Mouse (Mus musculus): ENCODE data around the gene Tfdp2. TPM values are rescaled to one million over a fixed set of nuclear protein-coding genes. Genes with fewer than 3 reads are reported as not detected.
"Not testable (repeated sequence)": the region's sequence is repeated elsewhere in the genome, so short reads cannot be mapped to it uniquely, and the experiment has no call there.

The Tfdp2 gene
- polyA plus RNA-seq, 1 experiment from 2014 or later = 64.5 TPM

DNA sequence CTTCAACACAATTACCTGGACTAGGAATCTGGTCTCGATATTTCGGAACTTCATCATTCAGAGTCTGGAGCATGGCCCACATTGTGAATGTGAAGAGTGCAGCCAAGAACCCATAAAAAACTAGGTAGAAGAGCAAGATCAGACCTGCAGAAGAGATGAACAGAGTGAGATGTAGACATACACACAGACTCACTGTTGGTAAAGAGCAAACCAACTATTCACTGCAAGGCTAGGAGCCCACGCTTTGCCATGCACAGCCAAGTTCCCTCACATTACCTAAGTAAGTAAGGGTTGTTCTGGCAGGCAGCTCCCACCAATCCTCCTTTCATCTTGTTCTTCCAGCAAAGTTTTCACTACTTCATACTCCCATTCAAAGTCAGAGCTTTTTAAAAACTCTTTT lies 149.7 kb downstream of the Tfdp2 start:
- H3K27ac ChIP-seq (ENCODE audit: low read depth, low read length) = no peak overlapping the region
- no peak overlapping the region for H3K4me3 ChIP-seq (ENCODE audit: low read length)
- WGBS = 98% methylated on average over 3 of the region's 3 CpGs
- H3K27me3 ChIP-seq (ENCODE audit: control insufficient read depth, insufficient read depth, low read length) = no peaks in the 10 kb centered on the region
- H3K36me3 ChIP-seq (ENCODE audit: control insufficient read depth, insufficient read depth, low read length) = peaks cover 37% of the 10 kb centered on the region
- no peak overlapping the region for H3K9ac ChIP-seq (ENCODE audit: low read depth, low read length)
- no peak for ATAC-seq (ENCODE audit: low FRiP score, low TSS enrichment)
- no peaks in the 10 kb centered on the region for H3K4me1 ChIP-seq (ENCODE audit: control insufficient read depth, insufficient read depth, low read length)
- H3K4me2 ChIP-seq (replicated peaks; ENCODE audit: low read depth, low read length) = no peak overlapping the region
- H3K9me3 ChIP-seq (ENCODE audit: control insufficient read depth, low read length) = no peaks in the 10 kb centered on the region

DNA sequence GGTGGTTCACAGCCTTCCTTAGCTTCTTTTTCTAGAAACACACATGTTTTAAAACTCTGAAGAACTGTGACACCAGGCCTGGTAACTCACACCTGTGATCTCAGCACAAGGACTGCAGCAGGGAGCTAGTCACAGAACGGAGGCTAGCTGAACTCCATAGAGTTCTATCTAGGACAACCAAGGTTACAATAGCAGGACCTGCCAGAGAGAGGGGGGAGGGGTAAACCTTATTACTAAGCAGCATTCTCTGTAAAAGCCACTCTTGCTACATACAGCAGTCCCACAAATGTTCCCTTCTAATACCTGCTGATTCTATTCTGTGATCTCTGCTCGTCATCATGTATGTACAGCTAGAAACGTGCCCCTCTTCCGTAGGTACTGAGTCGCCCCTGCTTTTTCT lies 152.8 kb downstream of the Tfdp2 start:
- Histone ChIP-seq H3K27ac (ENCODE audit: low read depth, low read length) (no peak overlapping the region), H3K27me3 (ENCODE audit: control insufficient read depth, insufficient read depth, low read length) (no peaks in the 10 kb centered on the region), H3K36me3 (ENCODE audit: control insufficient read depth, insufficient read depth, low read length) (peaks cover 13% of the 10 kb centered on the region; the same call in 1 of the 2 replicates), H3K9me3 (ENCODE audit: control insufficient read depth, low read length) (no peaks in the 10 kb centered on the region), H3K9ac (ENCODE audit: low read depth, low read length) (no peak overlapping the region), H3K4me1 (ENCODE audit: control insufficient read depth, insufficient read depth, low read length) (no peaks in the 10 kb centered on the region), H3K4me2 (replicated peaks; ENCODE audit: low read depth, low read length) (no peak overlapping the region), H3K4me3 (ENCODE audit: low read length) (no peak overlapping the region)
- WGBS = 91% methylated on average over 5 of the region's 5 CpGs
- ATAC-seq (ENCODE audit: low FRiP score, low TSS enrichment) = no peak

DNA sequence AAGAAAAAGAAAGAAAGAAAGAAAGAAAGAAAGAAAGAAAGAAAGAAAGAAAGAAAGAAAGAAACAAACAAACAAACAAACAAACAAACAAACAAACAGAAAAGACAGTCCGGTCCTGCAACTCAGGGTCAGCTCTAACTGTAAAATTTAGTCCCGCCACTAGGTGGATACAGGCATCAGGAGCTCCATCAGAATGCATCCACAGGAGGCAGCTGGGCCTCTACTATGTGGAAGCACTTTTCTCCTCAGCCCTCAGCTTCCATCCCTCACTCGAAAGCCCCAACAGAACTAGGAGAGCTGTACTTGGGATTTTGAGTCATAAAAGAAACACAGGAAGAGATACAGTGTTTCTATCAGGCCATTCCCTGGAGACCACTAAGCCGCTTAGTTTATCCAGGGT lies 153.9 kb downstream of the Tfdp2 start:
- no peak overlapping the region for H3K4me3 ChIP-seq (ENCODE audit: low read length)
- H3K27me3 ChIP-seq (ENCODE audit: control insufficient read depth, insufficient read depth, low read length) = no peaks in the 10 kb centered on the region
- H3K4me1 ChIP-seq (ENCODE audit: control insufficient read depth, insufficient read depth, low read length) = no peaks in the 10 kb centered on the region
- H3K9me3 ChIP-seq (ENCODE audit: control insufficient read depth, low read length) = no peaks in the 10 kb centered on the region
- H3K9ac ChIP-seq (ENCODE audit: low read depth, low read length) = no peak overlapping the region
- H3K27ac ChIP-seq (ENCODE audit: low read depth, low read length) = no peak overlapping the region
- no peak for ATAC-seq (ENCODE audit: low FRiP score, low TSS enrichment)
- H3K36me3 ChIP-seq (ENCODE audit: control insufficient read depth, insufficient read depth, low read length) = peaks cover 7% of the 10 kb centered on the region; the same call in 1 of the 2 replicates
- 32% methylated on average over 4 of the region's 4 CpGs for WGBS
- no peak overlapping the region for H3K4me2 ChIP-seq (replicated peaks; ENCODE audit: low read depth, low read length)

DNA sequence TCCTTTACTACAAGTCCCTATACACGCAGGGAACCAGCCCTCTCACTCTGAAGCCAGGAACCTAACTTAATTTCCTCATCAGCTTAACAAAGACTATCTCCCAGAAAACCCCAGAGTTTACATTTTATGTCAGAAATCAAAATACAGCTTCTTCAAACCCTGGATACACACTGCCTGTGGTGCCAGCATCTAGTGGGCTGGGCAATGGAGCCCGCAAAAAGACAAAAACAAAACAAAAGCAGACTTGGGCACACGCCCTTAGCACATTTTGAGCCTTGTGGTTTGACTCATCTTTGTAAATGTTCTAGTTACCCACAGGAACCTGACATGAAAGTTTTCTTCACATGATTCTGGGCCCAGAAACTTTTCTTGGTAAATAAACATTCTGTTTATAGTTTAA lies 154.4 kb downstream of the Tfdp2 start:
- no peak for ATAC-seq (ENCODE audit: low FRiP score, low TSS enrichment)
- Histone ChIP-seq H3K27me3 (ENCODE audit: control insufficient read depth, insufficient read depth, low read length) (no peaks in the 10 kb centered on the region), H3K9me3 (ENCODE audit: control insufficient read depth, low read length) (no peaks in the 10 kb centered on the region), H3K27ac (ENCODE audit: low read depth, low read length) (no peak overlapping the region), H3K36me3 (ENCODE audit: control insufficient read depth, insufficient read depth, low read length) (peaks cover 4% of the 10 kb centered on the region; the same call in 1 of the 2 replicates), H3K4me3 (ENCODE audit: low read length) (no peak overlapping the region), H3K9ac (ENCODE audit: low read depth, low read length) (no peak overlapping the region), H3K4me2 (replicated peaks; ENCODE audit: low read depth, low read length) (no peak overlapping the region), H3K4me1 (ENCODE audit: control insufficient read depth, insufficient read depth, low read length) (no peaks in the 10 kb centered on the region)
- 60% methylated on average over 3 of the region's 3 CpGs for WGBS

DNA sequence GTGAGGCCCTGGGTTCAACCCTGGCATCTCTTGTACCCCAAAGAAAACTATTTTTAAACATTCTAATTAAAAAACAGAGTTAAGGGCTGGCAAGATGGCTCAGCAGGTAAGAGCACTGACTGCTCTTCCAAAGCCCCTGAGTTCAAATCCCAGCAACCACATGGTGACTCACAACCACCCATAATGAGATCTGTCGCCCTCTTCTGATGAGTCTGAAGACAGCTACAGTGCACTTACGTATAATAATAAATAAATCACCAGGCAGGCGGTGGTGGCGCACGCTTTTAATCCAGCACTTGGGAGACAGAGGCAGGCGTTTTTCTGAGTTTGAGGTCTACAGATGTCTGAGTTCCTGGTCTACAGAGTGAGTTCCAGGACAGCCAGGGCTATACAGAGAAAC lies 155.7 kb downstream of the Tfdp2 start:
- H3K36me3 ChIP-seq (ENCODE audit: control insufficient read depth, insufficient read depth, low read length); H3K27me3 ChIP-seq (ENCODE audit: control insufficient read depth, insufficient read depth, low read length); H3K27ac ChIP-seq (ENCODE audit: low read depth, low read length); H3K4me1 ChIP-seq (ENCODE audit: control insufficient read depth, insufficient read depth, low read length); H3K9ac ChIP-seq (ENCODE audit: low read depth, low read length); H3K4me2 ChIP-seq (replicated peaks; ENCODE audit: low read depth, low read length); ATAC-seq (ENCODE audit: low FRiP score, low TSS enrichment); H3K9me3 ChIP-seq (ENCODE audit: control insufficient read depth, low read length); H3K4me3 ChIP-seq (ENCODE audit: low read length): not testable (repeated sequence)
- 93% methylated on average over 6 of the region's 6 CpGs for WGBS

DNA sequence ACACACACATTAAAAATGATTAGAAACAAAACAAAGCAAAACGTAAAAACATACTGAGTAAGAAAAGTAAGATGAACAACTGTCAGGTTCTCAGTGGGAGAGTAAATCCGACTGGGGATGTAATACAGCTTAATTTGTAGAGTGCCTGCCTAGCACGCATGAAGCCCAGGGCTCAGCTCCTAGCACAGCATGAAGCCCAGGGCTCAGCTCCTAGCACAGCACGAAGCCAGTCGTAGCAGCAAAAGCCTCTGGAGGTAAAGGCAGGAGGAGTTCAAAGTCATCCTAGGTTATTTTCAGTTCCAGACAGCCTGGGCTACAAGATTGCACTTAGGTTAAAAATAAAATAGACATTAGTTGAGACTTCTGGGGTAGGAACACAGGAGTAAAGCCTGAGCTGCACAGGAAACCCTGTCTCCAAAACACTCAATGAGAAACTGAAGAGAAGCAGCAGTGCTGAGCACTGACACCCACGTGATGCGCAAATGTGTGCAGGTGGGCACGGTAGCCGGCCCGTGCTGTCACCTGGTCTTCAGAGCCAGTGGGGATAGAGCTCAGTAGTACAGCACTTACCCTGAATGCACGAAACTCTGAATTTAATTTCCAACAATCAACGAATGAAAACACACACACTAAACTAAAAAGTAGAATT lies 157.2 kb downstream of the Tfdp2 start:
- Histone ChIP-seq H3K4me2 (replicated peaks; ENCODE audit: low read depth, low read length) (no peak overlapping the region), H3K9ac (ENCODE audit: low read depth, low read length) (no peak overlapping the region), H3K4me3 (ENCODE audit: low read length) (no peak overlapping the region), H3K27ac (ENCODE audit: low read depth, low read length) (no peak overlapping the region), H3K27me3 (ENCODE audit: control insufficient read depth, insufficient read depth, low read length) (no peaks in the 10 kb centered on the region), H3K36me3 (ENCODE audit: control insufficient read depth, insufficient read depth, low read length) (no peaks in the 10 kb centered on the region), H3K9me3 (ENCODE audit: control insufficient read depth, low read length) (no peaks in the 10 kb centered on the region), H3K4me1 (ENCODE audit: control insufficient read depth, insufficient read depth, low read length) (no peaks in the 10 kb centered on the region)
- ATAC-seq (ENCODE audit: low FRiP score, low TSS enrichment) = no peak
- WGBS = 89% methylated on average over 12 of the region's 12 CpGs

DNA sequence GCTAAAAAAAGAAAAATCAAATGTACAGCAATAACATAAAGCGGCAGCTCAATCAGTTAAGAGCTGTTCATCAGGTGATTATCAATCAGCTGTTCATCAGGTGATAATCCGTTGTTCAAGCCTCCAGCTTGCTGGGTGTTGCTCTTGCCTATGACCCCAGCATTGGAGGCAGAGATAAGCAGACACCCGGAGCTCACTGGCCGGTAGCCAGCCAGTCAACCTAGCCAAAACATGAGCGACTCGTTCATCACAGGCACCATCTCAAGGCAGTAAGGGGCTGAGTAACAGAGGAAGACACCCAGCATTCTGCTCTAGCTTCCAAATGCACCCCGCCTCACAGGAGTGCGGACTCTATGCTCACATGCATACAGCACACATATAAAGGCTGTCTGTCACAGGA lies 157.7 kb downstream of the Tfdp2 start:
- Histone ChIP-seq H3K36me3 (ENCODE audit: control insufficient read depth, insufficient read depth, low read length) (no peaks in the 10 kb centered on the region), H3K4me3 (ENCODE audit: low read length) (no peak overlapping the region), H3K27me3 (ENCODE audit: control insufficient read depth, insufficient read depth, low read length) (no peaks in the 10 kb centered on the region), H3K4me2 (replicated peaks; ENCODE audit: low read depth, low read length) (no peak overlapping the region), H3K9me3 (ENCODE audit: control insufficient read depth, low read length) (no peaks in the 10 kb centered on the region), H3K9ac (ENCODE audit: low read depth, low read length) (no peak overlapping the region), H3K27ac (ENCODE audit: low read depth, low read length) (no peak overlapping the region), H3K4me1 (ENCODE audit: control insufficient read depth, insufficient read depth, low read length) (no peaks in the 10 kb centered on the region)
- 69% methylated on average over 8 of the region's 8 CpGs for WGBS
- ATAC-seq (ENCODE audit: low FRiP score, low TSS enrichment) = no peak

DNA sequence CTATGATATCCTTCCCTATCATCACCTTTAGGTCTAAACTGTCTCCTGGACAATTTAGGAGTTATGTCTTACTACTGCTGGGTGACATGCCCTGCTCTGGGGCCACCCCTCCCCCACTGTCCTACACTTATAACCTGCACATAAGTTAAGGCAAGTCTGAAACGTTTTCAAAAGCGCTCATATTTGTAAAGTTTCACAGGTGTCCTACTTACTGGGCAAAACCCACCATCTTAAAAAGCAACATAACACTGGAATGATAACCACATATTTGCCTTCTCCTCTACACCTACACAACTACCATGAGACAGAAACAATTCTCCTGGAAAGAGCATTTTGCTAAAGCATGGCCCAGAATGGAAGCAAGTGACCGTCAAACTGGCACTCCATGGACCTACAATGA lies 164.0 kb downstream of the Tfdp2 start:
- Histone ChIP-seq H3K27me3 (ENCODE audit: control insufficient read depth, insufficient read depth, low read length) (no peaks in the 10 kb centered on the region), H3K36me3 (ENCODE audit: control insufficient read depth, insufficient read depth, low read length) (no peaks in the 10 kb centered on the region; the same call in 1 of the 2 replicates), H3K4me1 (ENCODE audit: control insufficient read depth, insufficient read depth, low read length) (peaks cover 10% of the 10 kb centered on the region; the same call in 1 of the 2 replicates), H3K4me3 (ENCODE audit: low read length) (no peak overlapping the region), H3K9me3 (ENCODE audit: control insufficient read depth, low read length) (no peaks in the 10 kb centered on the region), H3K9ac (ENCODE audit: low read depth, low read length) (no peak overlapping the region), H3K4me2 (replicated peaks; ENCODE audit: low read depth, low read length) (no peak overlapping the region), H3K27ac (ENCODE audit: low read depth, low read length) (no peak overlapping the region)
- 87% methylated on average over 3 of the region's 3 CpGs for WGBS
- no peak for ATAC-seq (ENCODE audit: low FRiP score, low TSS enrichment)

DNA sequence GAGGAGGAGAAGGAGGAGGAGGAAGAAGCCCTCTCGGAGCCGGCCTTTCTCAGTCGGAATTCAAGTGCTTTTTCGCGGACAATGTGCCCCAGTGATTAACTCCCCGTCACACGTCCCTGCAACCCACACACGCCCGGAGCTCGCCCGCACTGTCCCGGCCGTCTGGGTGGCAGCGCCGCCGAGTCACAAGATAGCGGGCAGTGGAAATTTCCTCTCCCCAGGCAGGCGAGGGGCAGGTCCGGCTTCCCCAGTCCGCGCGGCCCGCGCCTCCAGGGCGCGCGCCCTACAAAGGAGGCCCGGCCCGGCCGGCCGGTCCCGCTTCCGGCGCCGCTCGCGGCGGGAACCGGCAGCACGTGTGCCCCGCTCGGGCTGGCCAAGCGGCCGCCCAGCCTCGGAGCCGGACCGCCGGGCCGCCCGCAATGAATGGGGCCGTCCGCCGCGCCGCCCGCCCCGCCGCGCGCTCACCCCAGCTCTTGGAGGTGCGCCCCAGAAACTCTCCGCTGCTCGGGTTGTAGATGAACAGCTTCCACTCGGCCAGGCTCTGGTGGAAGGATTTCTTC lies 167.6 kb downstream of the Tfdp2 start:
- ATAC-seq (ENCODE audit: low FRiP score, low TSS enrichment) = peak; percentile 76
- H3K4me1 ChIP-seq (ENCODE audit: control insufficient read depth, insufficient read depth, low read length) = peaks cover 10% of the 10 kb centered on the region; the same call in 1 of the 2 replicates
- peak overlapping the region; percentile 85 for H3K4me3 ChIP-seq (ENCODE audit: low read length)
- no peaks in the 10 kb centered on the region; the same call in 1 of the 2 replicates for H3K36me3 ChIP-seq (ENCODE audit: control insufficient read depth, insufficient read depth, low read length)
- WGBS = under 1% methylated on average over 61 of the region's 64 CpGs
- no peaks in the 10 kb centered on the region for H3K9me3 ChIP-seq (ENCODE audit: control insufficient read depth, low read length)
- H3K4me2 ChIP-seq (replicated peaks; ENCODE audit: low read depth, low read length) = peak overlapping the region; percentile 67
- H3K9ac ChIP-seq (ENCODE audit: low read depth, low read length) = peak overlapping the region; percentile 86
- peak overlapping the region; percentile 94 for H3K27ac ChIP-seq (ENCODE audit: low read depth, low read length)
- no peaks in the 10 kb centered on the region for H3K27me3 ChIP-seq (ENCODE audit: control insufficient read depth, insufficient read depth, low read length)

Measured in kidney, embryonic 14.5 days (tissue).